Mouse (Mus musculus) embryonic fibroblast, embryonic 13.5 days (primary cell): Measurements from ENCODE around the gene Kctd4.

Experiments used
- CTCF ChIP-seq: IDR thresholded peaks from 2 replicates; pipeline ENCODE4 v1.5.1; 2011; ENCODE audit warnings: mild to moderate bottlenecking, control low read depth, low read length, moderate library complexity, borderline replicate concordance; ENCODE audit not compliant: insufficient read depth
- POLR2A ChIP-seq: IDR thresholded peaks from 2 replicates; pipeline ENCODE4 v1.6.1; 2011; ENCODE audit warnings: low read depth, mild to moderate bottlenecking, control low read depth, low read length, moderate library complexity

GRCm38 (mm10) chr14:76008174-76008573 lies 53.4 kb downstream of the Kctd4 start:
- no peak for TF ChIP-seq POLR2A
- TF ChIP-seq CTCF = no peak
